Mouse (Mus musculus): Measurements from ENCODE around the gene Nyap2.

DNA sequence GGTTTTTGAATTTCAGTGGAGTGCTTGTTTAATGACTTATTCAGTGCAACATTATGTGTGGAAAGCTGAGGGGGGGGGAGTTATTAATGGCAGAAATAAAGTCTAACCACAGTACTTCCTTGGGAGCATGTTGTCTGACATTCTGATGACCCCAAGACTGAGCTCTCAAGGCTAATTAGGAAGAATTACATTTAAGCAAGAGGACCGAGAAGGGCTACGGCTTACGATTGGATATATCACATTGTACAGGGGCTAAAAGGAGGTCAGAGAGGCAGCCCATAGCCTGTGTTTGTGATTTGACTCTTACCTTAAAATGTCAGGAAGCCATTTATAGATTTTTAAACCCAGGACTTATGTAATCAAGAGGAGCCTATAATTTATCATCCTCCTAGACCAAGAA lies 208.9 kb downstream of the Nyap2 start:
- TF ChIP-seq CTCF (IDR thresholded peaks at IDR 0.05; ENCODE audit: borderline replicate concordance, control insufficient read depth, extremely low read depth, insufficient read depth, low read length, poor library complexity) (no peak), POLR2A (IDR thresholded peaks at IDR 0.05; ENCODE audit: control insufficient read depth, extremely low read depth, insufficient read depth, low read length, poor library complexity) (no peak)

All from thymus, adult 2 months (tissue).